Mouse (Mus musculus) thymus, adult 2 months (tissue): ENCODE results near the gene Olfr91.

Experiments
- CTCF ChIP-seq: fragments of 200-500 bp; IDR thresholded peaks from 2 replicates; pipeline ENCODE4 v1.5.1; 2012; ENCODE audit warnings: mild to moderate bottlenecking, control low read depth, low read length, moderate library complexity, borderline replicate concordance; ENCODE audit not compliant: control insufficient read depth, poor library complexity, insufficient read depth; ENCODE audit errors: extremely low read depth
- POLR2A ChIP-seq: fragments of 200-500 bp; IDR thresholded peaks from 2 replicates; pipeline ENCODE4 v1.6.1; 2012; ENCODE audit warnings: mild to moderate bottlenecking, low read length, control low read depth, moderate library complexity; ENCODE audit not compliant: control insufficient read depth, poor library complexity, insufficient read depth; ENCODE audit errors: extremely low read depth

DNA sequence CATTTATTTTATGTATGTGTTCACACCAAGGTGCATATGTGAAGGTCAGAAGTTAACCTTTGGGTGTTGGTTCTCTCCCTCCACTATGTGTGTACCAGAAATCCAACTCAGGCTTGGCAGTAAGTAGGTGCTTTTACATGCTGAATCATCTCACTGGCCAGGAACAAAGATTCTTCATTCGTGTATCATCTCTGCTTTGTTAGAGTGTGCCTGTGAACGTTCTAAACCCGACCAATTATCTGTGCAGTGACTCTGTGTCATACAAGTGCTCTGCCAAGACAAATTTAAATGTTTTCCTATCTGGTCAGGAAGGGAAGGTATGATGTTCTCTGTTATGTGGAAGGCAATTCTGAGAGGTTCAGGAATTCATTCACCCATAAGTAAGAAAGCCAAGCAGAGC, 36.6 kb downstream of the Olfr91 start:
- TF ChIP-seq CTCF, result no peak
- TF ChIP-seq POLR2A, result no peak
